Mouse (Mus musculus) G1E (cell line): ENCODE measurements at regions not wholly inside any gene's neighbourhood (a gene's known extent, or its start where the extent isn't known, plus 50 kb on each side); places are given as distances from the start of the nearest gene placed in this dataset.

Experiments
- CTCF ChIP-seq: IDR thresholded peaks from 2 replicates; pipeline ENCODE4 v1.5.1; 2012; ENCODE audit warnings: low read depth, low read length, inconsistent platforms, mixed read lengths
- GATA1 ChIP-seq: IDR thresholded peaks from 2 replicates; pipeline ENCODE4 v1.6.1; 2012; ENCODE audit warnings: borderline replicate concordance, low read length, inconsistent platforms, mixed read lengths

- TF ChIP-seq CTCF (no peak), GATA1 (no peak)
Measured at GRCm38 (mm10) chr12:107010995-107011786, 477.2 kb upstream of the 3110018I06Rik start.
